Mouse (Mus musculus): Measurements from ENCODE around the gene Zfp704.

The Zfp704 gene

DNA sequence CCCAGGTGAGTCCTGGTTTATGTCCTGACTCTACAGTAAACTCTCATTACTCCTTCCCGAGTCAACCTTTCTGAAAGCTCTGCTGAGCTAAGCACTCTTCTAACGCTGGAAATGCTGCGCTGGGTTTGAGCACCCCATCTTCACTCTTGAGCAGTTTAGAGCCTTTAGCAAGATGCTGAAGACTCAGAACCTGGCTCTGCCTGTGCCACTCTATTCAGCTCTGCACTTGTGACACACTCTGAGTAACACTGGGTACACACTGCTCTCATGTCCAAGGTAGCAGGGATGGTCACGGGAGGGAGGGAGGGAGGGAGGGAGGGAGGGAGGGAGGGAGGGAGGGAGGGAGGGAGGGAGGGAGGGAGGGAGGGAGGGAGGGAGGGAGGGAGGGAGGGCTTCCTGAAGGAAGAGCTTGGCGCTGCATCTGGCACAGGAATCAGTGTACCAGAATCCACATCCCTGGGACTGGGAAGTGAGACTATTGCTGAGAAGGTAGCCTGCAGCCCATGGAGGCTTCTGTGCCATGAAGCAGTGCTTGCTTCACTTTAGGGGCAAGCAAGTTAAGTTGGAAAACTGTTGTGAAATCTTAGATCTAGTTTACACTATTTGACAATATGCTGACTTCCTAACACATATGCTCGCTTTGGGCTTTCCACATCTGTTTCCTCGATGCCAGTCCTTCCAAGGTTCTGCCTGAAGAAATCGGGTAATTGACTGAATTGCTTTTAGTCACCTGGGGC lies 93.6 kb downstream of the Zfp704 start:
- in situ Hi-C loops (cut with MboI, MseI): no loop called here

GRCm38 (mm10) chr3:9515527-9515926 lies 94.4 kb downstream of the Zfp704 start:
- in situ Hi-C loops (cut with MboI, MseI): no loop called here

DNA sequence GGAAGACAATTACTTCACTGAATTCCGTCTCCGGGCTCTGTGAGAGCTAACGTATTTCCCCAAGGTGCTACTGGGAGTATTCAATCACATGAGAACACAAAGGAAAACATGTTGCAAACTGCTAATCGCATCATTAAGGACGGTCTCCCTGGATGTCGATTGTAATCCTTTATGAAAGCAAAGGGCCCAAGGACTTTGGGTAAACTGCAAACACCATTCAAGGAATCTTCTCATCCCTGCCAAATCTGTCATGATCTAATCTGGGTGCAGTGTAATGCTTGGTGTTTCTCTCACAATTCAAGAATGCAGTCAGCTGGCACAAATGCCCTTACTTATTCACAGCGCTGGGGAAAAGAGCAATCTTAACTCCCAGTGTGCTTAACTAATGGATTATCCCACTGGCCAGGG lies 96.2 kb downstream of the Zfp704 start:
- in situ Hi-C loops (cut with MboI, MseI): no loop called here

DNA sequence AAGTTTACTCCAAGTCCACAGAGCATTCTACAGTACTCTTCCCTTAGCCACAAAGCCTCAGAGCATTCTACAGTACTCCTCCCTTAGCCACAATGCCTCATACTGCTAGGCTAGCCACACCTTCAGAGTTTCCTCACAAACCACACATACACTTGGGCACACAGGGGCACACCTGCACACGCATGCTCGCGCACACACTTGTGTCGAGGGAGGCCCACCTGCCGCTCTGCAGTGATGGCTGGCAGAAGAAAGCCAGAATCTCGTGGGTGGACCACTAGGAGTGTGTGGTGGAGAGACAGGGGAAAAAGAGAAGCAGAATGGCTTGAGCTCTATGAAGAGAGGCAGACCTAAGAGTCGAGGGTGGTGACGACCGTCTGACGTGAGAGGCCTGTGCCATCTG lies 97.7 kb downstream of the Zfp704 start:
- in situ Hi-C loops (cut with MboI, MseI): no loop called here

- in situ Hi-C loops (cut with MboI, MseI): no loop called here
Observed at GRCm38 (mm10) chr3:9505692-9506211, 104.1 kb downstream of the Zfp704 start.

DNA sequence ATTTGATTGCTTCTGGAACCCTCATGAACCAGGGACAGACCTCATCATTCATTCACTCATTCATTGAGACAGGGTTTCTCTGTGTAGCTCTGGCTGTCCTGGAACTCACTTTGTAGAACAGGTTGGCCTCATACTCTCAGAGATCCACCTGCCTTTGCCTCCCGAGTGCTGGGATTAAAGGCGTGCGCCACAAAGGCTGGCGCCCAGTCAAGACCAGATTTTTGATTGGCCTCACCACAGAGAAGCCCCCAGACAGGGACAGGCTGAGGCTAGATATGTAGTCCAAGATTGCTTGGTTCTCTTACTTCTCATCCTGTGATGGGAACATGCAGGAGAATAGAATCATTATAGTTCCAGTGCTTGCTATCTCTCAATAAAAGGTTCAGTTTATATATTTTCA lies 105.5 kb downstream of the Zfp704 start:
- in situ Hi-C loops (cut with MboI, MseI): no loop called here

- in situ Hi-C loops (cut with MboI, MseI): no loop called here
Observed at GRCm38 (mm10) chr3:9500725-9501124, 109.2 kb downstream of the Zfp704 start.

GRCm38 (mm10) chr3:9499994-9500553 lies 109.8 kb downstream of the Zfp704 start:
- in situ Hi-C loops (cut with MboI, MseI): no loop called here

GRCm38 (mm10) chr3:9499489-9499888 lies 110.4 kb downstream of the Zfp704 start:
- in situ Hi-C loops (cut with MboI, MseI): no loop called here

DNA sequence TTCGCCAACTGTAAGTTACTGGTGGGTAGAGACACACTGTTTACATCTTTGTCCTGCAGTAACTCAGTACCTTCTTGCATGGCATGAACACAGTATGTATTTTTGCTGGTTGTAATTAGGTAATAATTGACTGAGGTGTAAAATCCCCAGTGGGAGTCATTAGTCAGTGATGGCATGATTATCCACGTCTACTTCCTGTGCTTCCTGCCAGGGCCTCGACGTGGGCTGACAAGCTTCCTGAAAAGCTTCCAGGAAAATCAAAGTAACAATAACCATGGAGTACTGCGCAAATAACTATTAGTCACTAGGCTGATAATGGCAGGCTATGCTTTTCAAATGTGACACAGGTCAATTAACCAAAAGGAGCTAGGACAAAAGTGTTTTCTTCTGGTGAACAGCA lies 112.6 kb downstream of the Zfp704 start:
- in situ Hi-C loops (cut with MboI, MseI): no loop called here

GRCm38 (mm10) chr3:9491766-9492283 lies 118.1 kb downstream of the Zfp704 start:
- in situ Hi-C loops (cut with MboI, MseI): no loop called here

GRCm38 (mm10) chr3:9487644-9488043 lies 122.2 kb downstream of the Zfp704 start:
- in situ Hi-C loops (cut with MboI, MseI): no loop called here

DNA sequence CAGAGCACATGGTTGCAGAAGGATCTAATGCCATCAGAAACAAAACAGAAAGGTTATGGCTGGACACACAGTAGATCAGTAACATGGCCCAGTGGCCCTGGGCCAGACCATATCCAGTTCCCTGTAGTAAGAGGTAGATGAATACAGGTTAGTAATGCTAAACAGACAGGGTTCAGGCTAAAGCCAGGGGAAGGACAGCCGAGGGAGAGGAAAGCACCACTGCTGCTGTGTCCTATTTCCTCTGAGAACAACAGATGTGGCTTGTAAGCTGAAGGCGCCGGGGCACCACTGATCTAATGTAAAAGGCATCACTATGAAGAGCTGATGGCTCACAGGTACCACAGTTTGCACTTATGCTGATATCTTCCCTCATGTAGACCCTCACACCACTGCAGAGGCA lies 124.4 kb downstream of the Zfp704 start:
- in situ Hi-C loops (cut with MboI, MseI): no loop called here

DNA sequence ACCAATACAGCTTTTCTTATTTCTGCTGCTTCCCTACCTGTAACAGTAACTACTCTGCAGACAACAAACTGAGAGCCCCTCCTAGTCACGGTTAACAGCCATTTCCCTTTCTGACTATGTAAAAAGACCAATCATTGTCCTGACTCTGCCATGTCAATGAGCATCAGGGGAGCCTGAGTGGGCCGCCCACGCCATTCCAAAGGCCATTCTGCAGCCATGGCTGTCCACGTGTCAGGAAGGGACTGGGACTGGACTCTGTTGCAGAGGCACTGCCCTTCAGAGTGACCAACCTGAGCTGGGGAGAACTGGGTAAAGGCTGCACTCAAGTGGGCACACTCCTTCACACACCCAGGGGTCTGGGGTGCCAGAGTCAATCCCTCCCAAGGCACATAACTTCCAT lies 127.9 kb downstream of the Zfp704 start:
- in situ Hi-C loops (cut with MboI, MseI): no loop called here

- in situ Hi-C loops (cut with MboI, MseI): no loop called here
Observed at GRCm38 (mm10) chr3:9481358-9481757, 128.5 kb downstream of the Zfp704 start.

- in situ Hi-C loops (cut with MboI, MseI): no loop called here
Observed at GRCm38 (mm10) chr3:9480936-9481335, 128.9 kb downstream of the Zfp704 start.

- in situ Hi-C loops (cut with MboI, MseI): no loop called here
Observed at GRCm38 (mm10) chr3:9477386-9477785, 132.5 kb downstream of the Zfp704 start.

DNA sequence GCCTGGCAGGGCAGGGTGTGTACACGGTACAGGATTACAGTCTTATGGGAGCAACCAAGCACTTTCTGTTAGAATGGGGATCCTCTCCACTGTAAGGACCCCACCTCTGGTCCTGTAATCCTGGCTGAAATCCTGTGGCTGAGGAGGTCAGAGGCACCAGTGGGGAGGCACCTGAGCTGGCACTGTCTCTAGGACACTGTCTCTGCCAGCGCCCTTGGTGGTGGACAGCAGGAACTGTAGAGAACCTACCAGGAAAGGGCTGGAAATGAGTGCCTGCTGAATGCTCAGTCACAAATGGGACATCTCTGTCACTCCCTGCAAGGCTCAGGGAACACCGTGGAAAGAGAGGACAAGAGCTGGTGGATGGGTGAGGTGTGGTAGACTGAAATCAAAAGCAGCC lies 133.5 kb downstream of the Zfp704 start:
- in situ Hi-C loops (cut with MboI, MseI): no loop called here

DNA sequence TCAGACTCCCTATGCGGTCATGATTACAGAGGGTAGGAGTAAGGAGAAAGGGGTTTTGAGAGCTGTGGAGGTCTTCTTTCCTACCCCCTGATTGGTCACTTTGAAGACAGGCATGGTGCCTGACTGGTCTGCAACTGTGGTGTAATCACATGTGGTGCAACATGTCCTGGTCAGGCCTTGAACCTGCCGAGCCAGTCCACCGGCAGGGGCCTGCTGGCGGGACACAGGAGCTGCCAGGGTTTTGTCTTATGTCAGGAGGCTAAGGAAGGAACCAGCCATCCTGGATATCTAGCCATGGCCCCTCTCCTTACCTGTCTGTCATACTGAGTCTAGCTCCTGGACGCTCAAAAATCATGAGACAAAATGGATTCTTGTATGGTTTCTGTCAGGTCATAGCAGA lies 134.4 kb downstream of the Zfp704 start:
- in situ Hi-C loops (cut with MboI, MseI): no loop called here

GRCm38 (mm10) chr3:9474331-9474730 lies 135.6 kb downstream of the Zfp704 start:
- in situ Hi-C loops (cut with MboI, MseI): no loop called here

DNA sequence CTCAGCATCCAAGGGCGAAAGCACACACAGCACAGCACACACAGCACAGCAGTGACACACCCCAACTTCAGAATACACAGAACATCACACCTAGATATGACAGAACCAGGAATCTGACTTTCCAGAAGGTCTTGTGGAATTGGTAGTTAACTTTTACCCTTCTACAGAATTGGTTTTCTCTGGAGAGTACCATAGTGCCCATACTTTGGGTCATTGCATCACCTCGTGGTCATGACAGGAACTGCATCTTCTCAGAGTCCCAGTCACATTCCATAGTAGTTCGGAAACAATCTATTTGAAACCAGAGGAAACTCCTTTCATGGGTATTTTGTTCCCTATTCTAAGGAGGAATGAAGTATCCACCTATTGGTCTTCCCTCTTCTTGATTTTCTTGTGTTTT lies 143.6 kb downstream of the Zfp704 start:
- in situ Hi-C loops (cut with MboI, MseI): loop anchor here (5.0 to 10.0 kb wide), 2 partner anchors 69 to 381 kb away; no protein-coding TSS in a partner anchor

- in situ Hi-C loops (cut with MboI, MseI): loop anchor here (5.0 to 10.0 kb wide), 2 partner anchors 68 to 381 kb away; no protein-coding TSS in a partner anchor
Observed at GRCm38 (mm10) chr3:9465731-9466130, 144.2 kb downstream of the Zfp704 start.

DNA sequence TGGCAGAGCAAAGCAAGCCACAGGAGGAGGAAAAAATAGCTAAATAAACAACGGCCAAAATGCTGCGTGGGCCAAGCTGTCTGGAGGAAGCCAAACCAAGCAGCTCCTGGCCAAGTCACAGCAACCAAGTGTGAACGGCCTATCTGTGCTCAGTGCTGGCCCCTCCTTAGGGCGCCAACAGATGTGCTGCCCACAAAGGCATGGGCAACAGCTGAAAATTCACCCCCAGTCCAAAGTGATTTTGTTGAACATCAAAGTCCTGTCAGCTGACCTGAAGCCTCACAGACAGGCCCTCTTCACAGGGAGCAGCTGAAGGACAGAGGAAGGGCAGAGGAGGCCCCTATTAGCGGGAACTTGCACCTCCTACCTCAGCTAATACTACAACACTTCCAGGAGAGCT lies 148.2 kb downstream of the Zfp704 start:
- in situ Hi-C loops (cut with MboI, MseI): loop anchor here (10.0 kb wide), 1 partner anchor 377 kb away; no protein-coding TSS in a partner anchor

All from regulatory T cell (primary cell).